Mouse (Mus musculus) ovary, adult 2 months (tissue): ENCODE data around the gene Myo1c. TPM values are rescaled to one million over a fixed set of nuclear protein-coding genes. Genes with fewer than 3 reads are reported as not detected.

Experiments
- polyA plus RNA-seq: library from polyadenylated mRNA; depleted of rRNA; stranded (reverse); fragments of >200 nt; gene quantifications from 2 replicates; pipeline ENCODE4 v1.2.3, GENCODE M21; 2012; rRNA removed

Gene Myo1c
- 94.1 and 98.0 TPM in 2 replicates for polyA plus RNA-seq

GRCm38 (mm10) chr11:75650311-75650710, at the start of gene Myo1c:
TSS of gene Myo1c (plus strand) at chr11:75650504.

GRCm38 (mm10) chr11:75630645-75631229, 19.6 kb upstream of the Myo1c start, which contains the start of gene Inpp5k:
TSS of gene Inpp5k (plus strand) at chr11:75630988.

GRCm38 (mm10) chr11:75678747-75679438, 28.6 kb downstream of the Myo1c start, which contains the start of gene Crk:
TSS of gene Crk (plus strand) at chr11:75679259.

Other genes starting within 250 kb of the Myo1c start
- 367 and 447 TPM in 2 replicates for gene Serpinf1, start 227.8 kb upstream of the Myo1c start, polyA plus RNA-seq
- 0.95 and 1.9 TPM in 2 replicates for gene Serpinf2, start 210.9 kb upstream of the Myo1c start, polyA plus RNA-seq
- gene Wdr81, start 195.8 kb upstream of the Myo1c start, polyA plus RNA-seq: 23.6 and 26.6 TPM in 2 replicates
- gene Tlcd2, start 188.8 kb upstream of the Myo1c start, polyA plus RNA-seq: 30.6 and 38.9 TPM in 2 replicates
- 85.3 and 112 TPM in 2 replicates for gene Prpf8, start 163.7 kb upstream of the Myo1c start, polyA plus RNA-seq
- 3.0 and 3.9 TPM in 2 replicates for gene Rilp, start 140.4 kb upstream of the Myo1c start, polyA plus RNA-seq
- 20.2 and 25.3 TPM in 2 replicates for gene Scarf1, start 137.0 kb upstream of the Myo1c start, polyA plus RNA-seq
- gene Slc43a2, start 118.8 kb upstream of the Myo1c start, polyA plus RNA-seq: 36.2 and 37.0 TPM in 2 replicates
- gene Pitpna, start 62.4 kb upstream of the Myo1c start, polyA plus RNA-seq: 48.4 and 54.3 TPM in 2 replicates
- 48.6 and 66.3 TPM in 2 replicates for gene Inpp5k, start 19.5 kb upstream of the Myo1c start, polyA plus RNA-seq
- gene Crk, start 28.8 kb downstream of the Myo1c start, polyA plus RNA-seq: 112 and 267 TPM in 2 replicates
- gene Ywhae, start 82.4 kb downstream of the Myo1c start, polyA plus RNA-seq: 85.6 and 87.0 TPM in 2 replicates
- gene Doc2b, start 145.5 kb downstream of the Myo1c start, polyA plus RNA-seq: 12.7 and 13.3 TPM in 2 replicates